Mouse (Mus musculus) lung, postnatal 0 days (tissue): ENCODE measurements around the gene Adad2. TPM values are rescaled to one million over a fixed set of nuclear protein-coding genes. Genes with fewer than 3 reads are reported as not detected.
A peak's percentile ranks its signal among the peaks of the same experiment; 100 is the strongest.

Source experiments
- ATAC-seq: fragments of 200-750 bp; cut with Nextera tagmentation; 2 replicates; pipeline ENCODE4 v1.8.0; 2017; ENCODE audit warnings: moderate library complexity
- DNase-seq: peaks from one replicate; pipeline ENCODE4 v3.0.0-alpha.2; 2016; ENCODE audit warnings: low spot score
- H3K27ac ChIP-seq: fragments of 300-500 bp; sonication (generic); 2 replicates; pipeline ENCODE4 v1.5.1; 2014; ENCODE audit warnings: antibody characterized with exemption, mild to moderate bottlenecking, low read length, mixed read lengths
- H3K27me3 ChIP-seq: fragments of 300-500 bp; sonication (generic); replicated peaks from 2 replicates; pipeline ENCODE4 v1.6.1; 2014; ENCODE audit warnings: low read length, mixed read lengths; ENCODE audit not compliant: insufficient read depth
- H3K36me3 ChIP-seq: fragments of 300-500 bp; sonication (generic); 2 replicates; pipeline ENCODE4 v1.6.1; 2014; ENCODE audit warnings: low read length, mixed read lengths; ENCODE audit not compliant: insufficient read depth
- H3K4me1 ChIP-seq: fragments of 300-500 bp; sonication (generic); 2 replicates; pipeline ENCODE4 v1.6.1; 2014; ENCODE audit warnings: antibody characterized with exemption, low read depth, low read length, mixed read lengths; ENCODE audit not compliant: insufficient read depth
- H3K4me2 ChIP-seq: fragments of 300-500 bp; sonication (generic); replicated peaks from 2 replicates; pipeline ENCODE4 v1.6.1; 2014; ENCODE audit warnings: low read depth, mild to moderate bottlenecking, low read length, moderate library complexity, mixed read lengths
- H3K4me3 ChIP-seq: fragments of 300-500 bp; sonication (generic); 2 replicates; pipeline ENCODE4 v1.5.1; 2014; ENCODE audit warnings: low read depth, low read length
- H3K9ac ChIP-seq: fragments of 300-500 bp; sonication (generic); replicated peaks from 2 replicates; pipeline ENCODE4 v1.6.1; 2014; ENCODE audit warnings: low read depth, mild to moderate bottlenecking
- H3K9me3 ChIP-seq: fragments of 300-500 bp; sonication (generic); 2 replicates; pipeline ENCODE4 v1.6.1; 2016; ENCODE audit warnings: low read length, mixed read lengths
- CTCF ChIP-seq: IDR thresholded peaks from 2 replicates; pipeline ENCODE4 v1.5.1; 2016; ENCODE audit warnings: antibody characterized with exemption, mild to moderate bottlenecking
- EP300 ChIP-seq: IDR thresholded peaks from 2 replicates; pipeline ENCODE4 v1.6.1; 2016; ENCODE audit warnings: antibody characterized with exemption, mild to moderate bottlenecking, control low read depth
- WGBS: fragments of 180-500 bp; shearing (Covaris S2); extraction: QIAGEN DNeasy Blood & Tissue Kit; methylation state at CpG from one replicate; pipeline ENCODE4 v1.1.7; 2014; 5-methylcytosine and 5-hydroxymethylcytosine counted together
- polyA plus RNA-seq: library from polyadenylated mRNA; unstranded; fragments of >200 nt; fragmentation: Nextera tagmentation; extraction: Ambion mirVana; gene quantifications from 2 replicates; pipeline ENCODE4 v1.2.1, GENCODE M21; 2015

The Adad2 gene
- polyA plus RNA-seq, 1 experiment from 2014 or later = not detected

DNA sequence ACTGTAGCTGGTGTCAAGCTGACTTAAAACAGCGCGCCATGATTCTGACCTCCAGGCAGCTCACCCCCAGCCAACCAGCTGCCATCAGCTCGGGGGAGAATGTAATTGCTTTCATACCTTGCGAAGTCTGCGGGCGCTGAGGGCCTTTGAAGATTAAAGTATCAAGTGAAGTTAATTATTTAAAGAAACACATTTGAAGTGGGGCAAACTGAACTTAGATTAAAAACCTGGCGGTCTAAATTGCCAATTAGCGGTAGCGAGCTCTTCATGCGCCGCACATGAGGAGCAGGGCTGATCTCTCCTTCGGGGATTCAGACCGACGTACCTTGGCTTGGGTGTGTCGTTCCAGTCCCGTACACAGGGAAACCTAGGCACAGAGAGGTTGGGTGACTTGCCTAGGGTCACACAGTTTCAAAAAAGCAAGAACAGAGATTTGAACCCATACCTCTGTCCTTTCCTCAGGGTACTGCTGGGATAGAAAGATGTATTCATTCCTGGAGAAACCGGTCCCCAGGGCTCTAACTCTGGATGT, 31.9 kb downstream of the Adad2 start:
- TF ChIP-seq EP300 = no peak
- TF ChIP-seq CTCF = no peak
- H3K9ac ChIP-seq = no peak overlapping the region
- H3K4me1 ChIP-seq = no peaks in the 10 kb centered on the region
- no peaks in the 10 kb centered on the region for H3K27me3 ChIP-seq
- H3K4me2 ChIP-seq = no peak overlapping the region
- H3K36me3 ChIP-seq = no peaks in the 10 kb centered on the region
- no peak overlapping the region for H3K27ac ChIP-seq
- no peak overlapping the region for H3K4me3 ChIP-seq
- no peak for ATAC-seq
- no peak for DNase-seq
- 72% methylated on average over 17 of the region's 17 CpGs for WGBS
- H3K9me3 ChIP-seq = no peaks in the 10 kb centered on the region

DNA sequence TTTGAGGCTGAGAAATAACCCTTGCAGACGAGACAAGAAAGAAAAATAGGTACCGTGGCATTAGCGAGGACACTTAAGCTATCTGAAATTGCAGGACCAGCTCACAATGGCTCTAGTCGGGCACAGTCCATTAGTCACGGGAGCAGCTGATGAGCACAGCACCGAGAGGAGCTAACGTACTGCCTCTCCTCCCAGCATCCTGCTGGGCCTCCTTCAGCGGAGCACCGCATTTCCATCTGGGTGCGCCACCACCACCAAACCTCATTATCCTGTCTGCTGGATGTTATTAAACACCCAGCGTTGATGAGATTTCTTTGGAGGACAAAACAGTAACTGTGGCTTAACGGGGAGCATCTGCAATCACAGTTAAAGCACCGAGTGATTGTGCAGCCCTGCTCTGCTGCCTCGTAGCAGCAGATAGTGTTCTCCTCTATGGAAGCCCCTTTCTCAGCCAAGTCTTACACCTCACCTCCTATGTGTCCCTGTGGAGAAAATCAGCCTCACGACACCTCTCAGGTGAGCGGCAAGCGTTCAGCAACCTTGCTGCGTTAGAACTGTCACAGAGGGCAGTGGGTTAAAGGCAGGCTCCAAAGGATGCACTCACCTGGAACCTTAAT, 32.5 kb downstream of the Adad2 start:
- DNase-seq (no peak), ATAC-seq (no peak)
- H3K4me1 ChIP-seq = no peaks in the 10 kb centered on the region
- H3K4me2 ChIP-seq = no peak overlapping the region
- no peaks in the 10 kb centered on the region for H3K27me3 ChIP-seq
- no peak for TF ChIP-seq EP300
- no peak for TF ChIP-seq CTCF
- no peaks in the 10 kb centered on the region for H3K9me3 ChIP-seq
- H3K36me3 ChIP-seq = no peaks in the 10 kb centered on the region
- no peak overlapping the region for H3K9ac ChIP-seq
- H3K4me3 ChIP-seq = no peak overlapping the region
- no peak overlapping the region for H3K27ac ChIP-seq
- 68% methylated on average over 18 of the region's 18 CpGs for WGBS

DNA sequence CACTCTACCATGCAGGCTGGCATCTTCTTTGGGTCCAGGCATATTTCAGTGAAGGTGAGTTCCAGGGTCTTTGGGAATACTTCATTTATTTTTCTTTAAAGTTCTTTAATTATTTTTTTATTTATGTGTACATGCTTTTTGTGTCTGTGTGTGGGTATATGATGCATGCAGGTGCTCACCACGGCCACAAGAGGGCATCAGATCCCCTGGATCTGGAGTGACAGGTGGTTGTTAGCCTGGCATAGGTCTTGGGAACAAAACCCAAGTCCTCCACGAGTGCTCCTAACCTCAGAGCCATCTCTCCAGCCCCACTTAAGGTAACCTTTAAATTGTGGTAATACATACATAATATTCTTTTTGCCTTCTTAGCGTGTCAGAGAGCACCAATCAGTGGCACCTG, 33.6 kb downstream of the Adad2 start:
- TF ChIP-seq EP300 (no peak), CTCF (peak; percentile 41)
- Histone ChIP-seq H3K36me3 (no peaks in the 10 kb centered on the region), H3K4me3 (no peak overlapping the region), H3K27ac (no peak overlapping the region), H3K4me2 (no peak overlapping the region), H3K4me1 (no peaks in the 10 kb centered on the region), H3K9ac (no peak overlapping the region), H3K9me3 (no peaks in the 10 kb centered on the region), H3K27me3 (no peaks in the 10 kb centered on the region)
- ATAC-seq (no peak), DNase-seq (no peak)
- WGBS = 52% methylated on average over 3 of the region's 3 CpGs

- no peaks in the 10 kb centered on the region for H3K9me3 ChIP-seq
- H3K9ac ChIP-seq = no peak overlapping the region
- no peak for DNase-seq
- no peak overlapping the region for H3K27ac ChIP-seq
- H3K27me3 ChIP-seq = no peaks in the 10 kb centered on the region
- TF ChIP-seq EP300 (no peak), CTCF (no peak)
- 74% methylated on average over 7 of the region's 7 CpGs for WGBS
- H3K4me2 ChIP-seq = no peak overlapping the region
- no peak overlapping the region for H3K4me3 ChIP-seq
- ATAC-seq = no peak
- no peaks in the 10 kb centered on the region for H3K36me3 ChIP-seq
- H3K4me1 ChIP-seq = no peaks in the 10 kb centered on the region
Observed at GRCm38 (mm10) chr8:119646846-119647245, 34.3 kb downstream of the Adad2 start.

GRCm38 (mm10) chr8:119651324-119651723, 38.8 kb downstream of the Adad2 start:
- Histone ChIP-seq H3K27me3 (no peaks in the 10 kb centered on the region), H3K9me3 (no peaks in the 10 kb centered on the region), H3K4me1 (no peaks in the 10 kb centered on the region), H3K9ac (no peak overlapping the region), H3K4me3 (no peak overlapping the region), H3K4me2 (no peak overlapping the region), H3K27ac (no peak overlapping the region), H3K36me3 (no peaks in the 10 kb centered on the region)
- TF ChIP-seq CTCF = no peak
- DNase-seq = no peak
- ATAC-seq = no peak
- WGBS = 15% methylated on average over 2 of the region's 2 CpGs

DNA sequence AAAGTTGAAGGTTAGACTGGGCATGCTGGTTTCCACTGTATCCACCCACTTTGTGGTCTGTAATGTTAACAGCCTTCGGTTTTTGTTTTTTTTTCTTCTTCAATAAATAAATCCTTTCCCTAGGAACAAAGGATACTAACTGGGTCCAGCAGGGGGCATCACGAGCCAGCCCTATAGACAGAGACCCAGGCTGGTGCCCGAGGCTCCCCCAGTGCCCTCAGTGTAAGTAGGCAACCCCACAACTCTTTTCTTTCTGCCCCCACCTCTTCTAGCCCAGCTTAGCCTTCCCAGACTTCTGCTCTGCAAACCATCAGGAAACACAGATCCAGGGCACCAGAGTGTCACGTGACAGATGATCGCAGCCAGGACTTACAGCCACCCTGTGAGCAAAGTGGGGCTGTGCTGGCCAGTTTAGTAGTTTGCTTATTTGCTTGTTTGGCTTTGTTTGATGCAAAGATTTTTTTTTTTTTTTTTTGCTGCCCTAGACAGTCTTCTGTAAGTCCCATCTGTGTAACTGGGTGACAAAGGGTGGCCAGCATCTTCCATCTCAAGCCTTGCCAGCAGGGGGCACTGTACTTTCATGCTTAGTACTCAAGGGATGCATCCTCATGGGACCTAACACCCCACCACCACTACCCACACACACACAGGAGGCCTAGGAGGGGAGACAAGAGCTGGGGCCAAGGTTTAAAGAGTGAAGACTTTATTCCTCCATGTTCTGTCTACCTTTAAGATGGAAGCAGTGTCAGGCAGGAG, 44.3 kb downstream of the Adad2 start:
- H3K9me3 ChIP-seq = no peaks in the 10 kb centered on the region
- H3K27ac ChIP-seq = no peak overlapping the region
- WGBS = 37% methylated on average over 5 of the region's 5 CpGs
- DNase-seq (peak; percentile 65), ATAC-seq (peak; percentile 48)
- H3K4me3 ChIP-seq = no peak overlapping the region
- TF ChIP-seq EP300 (no peak), CTCF (peak; percentile 70)
- H3K9ac ChIP-seq = no peak overlapping the region
- no peaks in the 10 kb centered on the region for H3K36me3 ChIP-seq
- no peaks in the 10 kb centered on the region for H3K4me1 ChIP-seq
- no peaks in the 10 kb centered on the region for H3K27me3 ChIP-seq
- no peak overlapping the region for H3K4me2 ChIP-seq
